Mouse (Mus musculus): Measurements from ENCODE around the gene Lypd8.

Gene Lypd8

DNA sequence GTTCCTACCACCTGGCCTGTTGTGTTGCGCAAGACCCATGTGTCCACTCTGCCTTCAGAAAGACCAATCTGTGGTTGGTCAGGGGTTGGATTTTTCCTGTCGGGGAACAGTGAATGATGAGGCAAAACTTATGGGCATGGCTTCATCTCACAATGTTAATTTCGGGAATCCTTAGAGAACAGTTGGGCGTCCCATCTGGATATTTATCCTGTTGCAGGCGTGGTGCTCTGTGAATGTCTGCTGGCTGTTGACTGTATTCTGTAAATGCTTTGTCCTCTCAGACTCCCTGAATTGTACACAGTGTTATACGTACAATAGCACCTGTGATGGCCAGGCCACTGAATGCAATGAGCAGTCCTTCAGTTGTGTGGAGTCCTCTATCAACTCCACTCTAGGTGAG, 3.6 kb downstream of the Lypd8 start:
- DNase-seq (ENCODE audit: extremely low read depth, low read depth, low spot score) = no peak

DNA sequence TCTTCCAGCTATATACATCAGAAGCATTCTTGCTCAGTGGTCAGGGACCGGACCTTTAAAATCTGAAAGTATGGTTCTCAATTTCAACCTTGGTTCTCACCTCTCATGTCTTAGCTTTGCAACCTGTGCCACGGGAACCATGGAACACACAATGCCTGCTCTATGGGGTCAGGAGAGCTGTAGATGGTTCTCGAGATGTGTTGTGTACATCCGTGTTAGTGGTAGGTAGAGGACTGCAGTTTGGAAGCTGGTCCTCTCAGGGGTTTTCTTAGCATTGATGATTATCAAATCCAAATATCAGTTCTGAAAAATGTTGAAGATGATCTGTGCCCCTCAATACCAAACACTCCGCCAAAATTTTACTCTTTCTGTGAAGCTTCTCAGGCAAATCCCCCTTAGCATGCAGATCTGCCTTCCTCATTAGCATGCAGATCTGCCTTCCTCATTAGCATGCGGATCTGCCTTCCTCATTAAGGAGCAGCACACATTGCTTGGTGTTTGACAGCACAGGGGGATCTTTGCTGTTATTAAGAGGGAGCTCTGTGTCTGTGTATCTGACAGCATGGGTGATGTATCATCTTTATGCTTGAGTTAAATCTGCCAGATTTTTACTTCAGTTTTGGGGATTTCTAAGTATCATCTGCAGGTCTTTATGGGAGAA, 21.3 kb downstream of the Lypd8 start:
- DNase-seq (ENCODE audit: extremely low read depth, low read depth, low spot score) = no peak

DNA sequence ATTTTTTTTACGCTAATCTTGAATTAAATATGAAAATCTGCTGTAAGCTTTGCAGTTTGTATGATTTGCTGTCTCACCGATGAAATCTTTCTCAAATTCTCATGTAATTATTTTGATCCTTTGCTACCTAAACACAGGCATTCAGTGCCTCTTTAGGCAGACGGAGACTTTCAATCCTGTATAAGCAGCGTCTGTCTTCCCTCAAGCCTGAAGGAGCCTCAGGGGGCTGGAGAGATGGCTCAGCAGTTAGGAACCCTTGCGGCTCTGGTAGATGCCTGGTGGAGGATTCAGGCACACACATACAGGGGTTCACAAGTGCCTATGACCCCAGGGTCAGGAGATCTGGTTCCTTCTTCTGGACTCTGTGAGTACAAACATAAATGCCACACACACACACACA, 21.8 kb downstream of the Lypd8 start:
- no peak for DNase-seq (ENCODE audit: extremely low read depth, low read depth, low spot score)

DNA sequence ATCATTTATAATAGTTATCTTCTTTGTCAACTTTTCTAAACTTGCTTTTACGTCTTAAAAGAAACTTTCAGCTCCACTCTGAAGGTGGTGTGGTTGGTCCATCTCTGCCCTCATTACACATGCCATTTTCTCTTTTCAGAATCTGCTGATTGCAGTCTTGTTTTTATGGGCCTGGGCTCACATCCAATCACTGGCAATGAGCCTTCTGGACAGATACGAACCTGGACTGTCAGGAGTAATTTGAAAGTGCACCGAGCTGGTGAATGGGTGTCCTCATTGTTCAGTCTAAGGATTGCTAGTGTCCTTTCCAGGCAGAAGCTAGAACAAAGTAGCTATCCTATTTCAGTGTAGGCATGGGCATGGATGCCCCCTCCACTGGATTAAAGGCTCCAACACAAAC, 29.2 kb downstream of the Lypd8 start:
- no peak for DNase-seq (ENCODE audit: extremely low read depth, low read depth, low spot score)

DNA sequence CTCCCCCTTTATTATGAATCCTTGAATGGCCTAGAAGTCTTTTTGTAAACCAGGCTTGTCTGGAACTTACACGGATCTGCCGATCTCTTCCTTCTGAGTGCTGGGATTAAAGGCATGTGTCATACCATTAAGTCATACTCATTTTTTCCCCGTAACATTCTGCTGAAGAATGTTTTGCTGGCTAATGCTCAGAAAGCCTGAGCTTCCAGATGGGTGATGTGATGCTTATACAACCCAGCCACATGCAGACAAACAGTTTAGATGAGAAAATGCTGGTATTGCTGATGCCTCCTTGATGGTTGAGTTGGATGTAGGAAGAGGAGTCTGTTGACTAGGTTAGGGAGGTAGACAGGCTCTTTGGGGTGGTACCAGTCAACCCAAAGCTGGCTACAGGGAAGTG, 39.5 kb downstream of the Lypd8 start:
- DNase-seq (ENCODE audit: extremely low read depth, low read depth, low spot score) = no peak

DNA sequence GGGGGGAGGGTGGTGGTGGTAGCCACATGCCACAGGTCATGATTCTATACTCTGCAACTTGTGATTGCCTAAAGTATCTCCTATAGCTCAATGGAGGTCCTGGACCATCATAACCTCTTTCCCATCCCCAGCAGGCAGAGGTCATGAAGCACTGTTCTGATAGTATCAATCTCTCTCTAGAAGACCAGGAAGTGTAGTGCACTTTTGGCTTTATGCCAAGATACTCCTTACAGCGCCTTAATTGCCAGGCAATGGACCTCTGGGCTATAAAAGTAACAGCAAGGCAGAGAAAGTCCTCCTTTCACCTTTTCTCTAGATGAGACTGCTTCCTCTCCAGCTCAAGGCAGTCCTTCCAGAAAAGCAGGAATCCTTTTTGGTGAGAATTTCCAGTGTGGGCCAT, 42.0 kb downstream of the Lypd8 start, which contains the start of gene 1810065E05Rik:
Gene 1810065E05Rik, plus strand, starts transcription at position 297 of the 400 bp plus-strand sequence.
- DNase-seq (ENCODE audit: extremely low read depth, low read depth, low spot score) = no peak

DNA sequence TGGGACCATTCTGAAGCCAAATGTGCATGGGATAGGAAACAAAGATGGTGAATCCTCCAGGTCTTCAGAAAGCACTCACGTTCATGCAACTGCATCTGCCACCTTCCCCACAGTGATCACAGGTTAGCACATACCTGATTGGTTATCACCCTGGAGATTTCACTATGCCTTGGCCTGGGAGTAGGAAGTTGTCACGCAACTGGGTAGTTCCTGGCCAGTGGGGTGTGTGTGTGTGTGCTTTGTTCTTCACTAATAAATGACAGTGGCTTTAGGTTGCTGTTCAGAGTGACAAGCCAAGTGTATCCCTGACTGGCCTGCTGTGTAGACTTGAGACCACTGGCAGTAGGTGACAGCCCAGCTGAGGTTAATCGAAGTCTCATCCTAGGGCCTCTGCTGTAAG, 53.4 kb downstream of the Lypd8 start, which contains the start of gene Gm12253:
Gene Gm12253, plus strand, starts transcription at position 301 of the 400 bp plus-strand sequence.
- DNase-seq (ENCODE audit: extremely low read depth, low read depth, low spot score) = no peak

DNA sequence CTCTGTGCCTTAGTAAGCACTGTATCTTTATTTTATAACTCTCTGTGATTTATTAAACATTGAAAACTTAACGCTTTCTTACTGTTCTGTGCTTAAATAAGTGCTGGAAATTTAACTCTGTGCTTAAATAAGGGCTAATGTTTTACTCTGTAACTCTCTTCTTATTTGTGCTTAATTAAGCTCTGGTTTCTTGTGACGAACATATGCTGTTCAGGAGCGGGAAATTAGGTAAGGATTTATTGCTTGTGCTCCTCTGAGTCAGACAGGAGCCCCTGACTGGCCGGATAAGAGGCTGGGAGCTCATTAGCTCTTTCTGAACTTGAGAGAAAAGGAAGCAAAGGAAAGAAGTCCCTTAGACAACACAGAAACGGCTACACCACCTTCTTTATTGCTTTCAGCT, 59.0 kb downstream of the Lypd8 start:
- DNase-seq (ENCODE audit: extremely low read depth, low read depth, low spot score) = no peak

Measured in fat pad, adult 2 months (tissue).